Mouse (Mus musculus) E14TG2a.4 (cell line): ENCODE data around the gene Snph.

Source experiments
- CTCF ChIP-seq: conservative IDR thresholded peaks from 2 replicates; pipeline ENCODE4 v1.5.1; 2014; ENCODE audit warnings: low read length
- NANOG ChIP-seq: IDR thresholded peaks from 2 replicates; pipeline ENCODE4 v1.6.1; 2014; ENCODE audit warnings: borderline replicate concordance, low read length, mixed read lengths
- POU5F1 ChIP-seq: IDR thresholded peaks from 2 replicates; pipeline ENCODE4 v1.6.1; 2014; ENCODE audit warnings: low read length, borderline replicate concordance

GRCm38 (mm10) chr2:151608435-151608834 lies 24.0 kb downstream of the Snph start:
- TF ChIP-seq CTCF (no peak), POU5F1 (no peak), NANOG (no peak)
